Mouse (Mus musculus): ENCODE measurements around the gene Pde6h.

DNA sequence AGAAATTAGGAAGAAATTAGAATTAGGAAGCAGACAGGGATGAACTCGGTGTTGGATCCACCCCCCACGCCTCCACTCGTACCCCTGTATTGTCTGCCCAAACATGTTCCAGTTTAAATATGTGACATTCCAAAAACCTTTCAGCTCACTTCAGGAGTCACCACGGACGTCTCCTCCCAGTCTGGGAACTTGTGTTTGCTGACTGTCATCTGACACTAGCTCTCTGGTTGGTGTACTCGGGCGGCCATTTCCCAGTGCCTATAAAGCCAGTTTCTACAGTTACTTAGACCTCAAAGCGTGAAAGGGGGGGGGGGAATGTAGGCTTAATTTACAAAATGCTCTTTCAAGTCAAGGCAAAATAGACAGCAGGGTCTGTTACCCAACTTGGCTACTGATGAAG, 42.0 kb upstream of the Pde6h start:
- TF ChIP-seq CTCF (IDR thresholded peaks at IDR 0.05; ENCODE audit: low read depth, low read length) (no peak), GATA1 (IDR thresholded peaks at IDR 0.05; ENCODE audit: borderline replicate concordance, low read length) (no peak), POLR2AphosphoS5 (IDR thresholded peaks at IDR 0.05; ENCODE audit: insufficient replicate concordance, low read depth, low read length) (no peak)

Data from G1E (cell line).